8 mouse cellular contexts compared by ENCODE assay signal in the genomic region with DNA sequence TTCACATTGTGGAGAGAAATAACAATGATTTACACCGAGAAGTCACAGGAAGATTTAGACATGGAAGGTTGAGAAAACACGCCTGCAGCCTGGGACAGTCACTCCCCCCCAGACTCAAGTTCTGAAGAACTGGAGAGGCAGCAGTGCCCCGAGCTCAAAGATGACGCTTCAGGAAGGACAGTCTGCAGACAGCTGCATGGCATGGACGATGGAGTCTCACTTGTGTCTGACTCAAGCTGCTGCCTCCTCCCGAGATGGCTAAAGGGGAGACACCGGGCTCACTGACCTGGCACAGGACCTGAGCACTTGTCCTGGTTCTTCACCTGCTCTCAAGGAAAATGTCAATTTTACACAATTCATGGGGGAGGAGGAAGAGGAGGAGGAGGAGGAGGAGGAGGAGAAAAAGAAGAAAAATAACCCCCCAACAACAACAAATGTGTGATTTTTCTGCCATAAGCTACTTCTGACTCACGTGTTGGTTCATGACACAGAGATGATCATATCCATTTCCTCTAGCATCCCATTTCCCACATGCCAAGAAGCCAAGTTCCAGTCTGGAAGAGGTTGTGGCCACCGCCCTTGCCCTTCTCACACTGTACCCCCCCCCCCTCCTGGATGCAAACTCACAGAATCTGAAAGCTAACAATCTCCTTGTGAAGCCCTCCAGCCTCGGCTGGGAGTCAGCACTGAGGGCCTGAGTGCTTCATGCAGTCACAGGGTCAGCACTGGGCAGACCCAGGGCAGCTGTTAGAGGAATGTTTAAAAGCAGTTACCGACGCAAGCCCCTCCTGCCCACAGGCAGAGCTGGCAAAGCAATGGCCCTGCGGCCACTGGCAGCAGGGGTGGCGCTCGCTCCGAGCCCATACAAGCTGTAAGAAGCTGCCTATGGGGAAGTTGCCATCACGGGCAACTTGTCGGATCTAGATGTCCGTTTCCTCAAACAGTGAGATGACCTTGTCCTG. TPM values are rescaled to one million over a fixed set of nuclear protein-coding genes. Genes with fewer than 3 reads are reported as not detected.
DNase-seq lines count a peak whose midpoint lies in the region; ATAC-seq and TF ChIP-seq lines count a peak whose summit lies in the region.

No protein-coding gene starts in this region.

- H3K4me1 ChIP-seq in kidney, postnatal 0 days (replicated peaks; ENCODE audit: insufficient read depth, low read length): peaks cover 36% of the 10 kb centered on the region
- H3K4me1 ChIP-seq in brown adipose tissue, adult 24 weeks (ENCODE audit: control insufficient read depth, insufficient read depth, insufficient read length, low read length): peaks cover 48% of the 10 kb centered on the region
- peaks cover 92% of the 10 kb centered on the region for H3K4me1 ChIP-seq in hindbrain, embryonic 13.5 days (replicated peaks)
- H3K4me1 ChIP-seq in midbrain, postnatal 0 days (ENCODE audit: insufficient read depth, low read length): peaks cover 37% of the 10 kb centered on the region

- H3K27me3 ChIP-seq in kidney, postnatal 0 days (ENCODE audit: insufficient read depth, low read length): no peaks in the 10 kb centered on the region
- no peaks in the 10 kb centered on the region for H3K27me3 ChIP-seq in hindbrain, embryonic 13.5 days
- H3K27me3 ChIP-seq in midbrain, postnatal 0 days (ENCODE audit: insufficient read depth, low read length): no peaks in the 10 kb centered on the region

- no peak for DNase-seq in kidney, postnatal 0 days (ENCODE audit: low spot score)
- no peak for DNase-seq in kidney, postnatal 36 days
- no peak for DNase-seq in midbrain, postnatal 0 days (ENCODE audit: low spot score)
- no peak for DNase-seq in thymus, postnatal 0 days (ENCODE audit: low spot score)
- DNase-seq in natural killer cell, adult 2 months (ENCODE audit: low spot score in 2 of 2): no peak

- ATAC-seq in kidney, postnatal 0 days (replicated peaks; ENCODE audit: low FRiP score, low read depth): no peak
- no peak for ATAC-seq in hindbrain, embryonic 13.5 days (ENCODE audit: low FRiP score)
- no peak for ATAC-seq in midbrain, postnatal 0 days (ENCODE audit: low FRiP score)
- no peak for ATAC-seq in monocyte, adult 5-6 weeks (replicated peaks; ENCODE audit: insufficient number of reproducible peaks, low FRiP score, low TSS enrichment, poor library complexity, severe bottlenecking)

- H3K9ac ChIP-seq in kidney, postnatal 0 days (ENCODE audit: low read depth, low read length): no peak overlapping the region
- H3K9ac ChIP-seq in hindbrain, embryonic 13.5 days: peak overlapping the region; percentile 75
- H3K9ac ChIP-seq in midbrain, postnatal 0 days (replicated peaks; ENCODE audit: low read length, poor library complexity, severe bottlenecking): peak overlapping the region; percentile 60

- 0 out of 2 replicates have a peak overlapping the region, but pooled peaks have one; percentile 8 for H3K27ac ChIP-seq in kidney, postnatal 0 days
- peak overlapping the region; percentile 76; the same call in 1 of the 2 replicates for H3K27ac ChIP-seq in brown adipose tissue, adult 24 weeks (replicated peaks; ENCODE audit: low read depth, low read length)
- H3K27ac ChIP-seq in hindbrain, embryonic 13.5 days: peak overlapping the region; percentile 100
- peak overlapping the region; percentile 97 for H3K27ac ChIP-seq in midbrain, postnatal 0 days (ENCODE audit: low read depth, low read length)

- H3K36me3 ChIP-seq in kidney, postnatal 0 days (ENCODE audit: insufficient read depth, low read length): 0 out of 2 replicates have a peak, but pooled peaks cover 9% of the 10 kb centered on the region
- H3K36me3 ChIP-seq in hindbrain, embryonic 13.5 days: peaks cover 32% of the 10 kb centered on the region
- peaks cover 12% of the 10 kb centered on the region for H3K36me3 ChIP-seq in midbrain, postnatal 0 days (ENCODE audit: insufficient read depth, low read length)

- H3K9me3 ChIP-seq in kidney, postnatal 0 days (replicated peaks; ENCODE audit: low read length): no peaks in the 10 kb centered on the region
- H3K9me3 ChIP-seq in hindbrain, embryonic 13.5 days: no peaks in the 10 kb centered on the region
- H3K9me3 ChIP-seq in midbrain, postnatal 0 days (ENCODE audit: low read length): no peaks in the 10 kb centered on the region

- WGBS in kidney, postnatal 0 days: 51% methylated on average over 19 of the region's 19 CpGs
- 40% methylated on average over 19 of the region's 19 CpGs for WGBS in hindbrain, embryonic 13.5 days
- WGBS in midbrain, postnatal 0 days: 45% methylated on average over 19 of the region's 19 CpGs

- no peak overlapping the region for H3K4me3 ChIP-seq in kidney, postnatal 0 days (replicated peaks; ENCODE audit: low read depth, low read length)
- peak overlapping the region; percentile 21; the same call in 1 of the 2 replicates for H3K4me3 ChIP-seq in brown adipose tissue, adult 24 weeks (ENCODE audit: insufficient read depth, low read depth, low read length)
- peak overlapping the region; percentile 24 for H3K4me3 ChIP-seq in hindbrain, embryonic 13.5 days
- H3K4me3 ChIP-seq in midbrain, postnatal 0 days (ENCODE audit: low read depth, low read length): no peak overlapping the region

- TF ChIP-seq CTCF in kidney, postnatal 0 days (IDR thresholded peaks at IDR 0.05; ENCODE audit: low read depth): no peak
- no peak for TF ChIP-seq CTCF in midbrain, postnatal 0 days (IDR thresholded peaks at IDR 0.05)

- H3K4me2 ChIP-seq in kidney, postnatal 0 days (ENCODE audit: low read length): 0 out of 2 replicates have a peak overlapping the region, but pooled peaks have one; percentile 19
- H3K4me2 ChIP-seq in hindbrain, embryonic 13.5 days: peak overlapping the region; percentile 51
- peak overlapping the region; percentile 34; the same call in 1 of the 2 replicates for H3K4me2 ChIP-seq in midbrain, postnatal 0 days (ENCODE audit: low read depth, low read length, poor library complexity, severe bottlenecking)

RNA-seq across cellular contexts. Expression of gene Coro1c, which starts 34.2 kb away (rescaled TPM):
- polyA plus RNA-seq in kidney, postnatal 0 days (2015; fragmentation: Nextera tagmentation; extraction: Ambion mirVana): 69.5 and 86.7 TPM in 2 replicates
- polyA plus RNA-seq in brown adipose tissue, adult 24 weeks (2012; ENCODE audit: insufficient read depth, insufficient read length, missing spikeins): 12.6 and 19.9 TPM in 2 replicates
- polyA plus RNA-seq in hindbrain, embryonic 13.5 days (2015; fragmentation: Nextera tagmentation; extraction: Ambion mirVana): 176 and 190 TPM in 2 replicates
- total RNA-seq in midbrain, postnatal 0 days (2014; rRNA removed): 157 and 311 TPM in 2 replicates
- 165 and 171 TPM in 2 replicates for polyA plus RNA-seq in midbrain, postnatal 0 days (2015; fragmentation: Nextera tagmentation; extraction: Ambion mirVana)
- 71.3 and 75.3 TPM in 2 replicates for polyA plus RNA-seq in thymus, postnatal 0 days (2015; fragmentation: Nextera tagmentation; extraction: Ambion mirVana)
- 129 to 177 TPM (median 136 TPM) in 3 replicates for total RNA-seq in monocyte, adult 5-6 weeks (2017)

RNA-seq across cellular contexts. Expression of gene Selplg, which starts 41.9 kb away (rescaled TPM):
- 2.1 and 2.4 TPM in 2 replicates for polyA plus RNA-seq in kidney, postnatal 0 days (2015; fragmentation: Nextera tagmentation; extraction: Ambion mirVana)
- polyA plus RNA-seq in brown adipose tissue, adult 24 weeks (2012; ENCODE audit: insufficient read depth, insufficient read length, missing spikeins): 5.5 and 6.0 TPM in 2 replicates
- polyA plus RNA-seq in hindbrain, embryonic 13.5 days (2015; fragmentation: Nextera tagmentation; extraction: Ambion mirVana): 1.7 and 1.9 TPM in 2 replicates
- 0.52 and 3.1 TPM in 2 replicates for total RNA-seq in midbrain, postnatal 0 days (2014; rRNA removed)
- polyA plus RNA-seq in midbrain, postnatal 0 days (2015; fragmentation: Nextera tagmentation; extraction: Ambion mirVana): 1.9 and 2.3 TPM in 2 replicates
- polyA plus RNA-seq in thymus, postnatal 0 days (2015; fragmentation: Nextera tagmentation; extraction: Ambion mirVana): 205 and 252 TPM in 2 replicates
- total RNA-seq in monocyte, adult 5-6 weeks (2017): 212 to 415 TPM (median 221 TPM) in 3 replicates

Comparison
In these comparisons a context has a peak if more than half of its experiments do, and no peak if none do; other contexts are left out.
1. H3K27ac ChIP-seq: peak in every context shown above with its lines; median percentile 100 in hindbrain, embryonic 13.5 days; 97 in midbrain, postnatal 0 days; 76 in brown adipose tissue, adult 24 weeks; 8 in kidney, postnatal 0 days.
2. H3K4me3 ChIP-seq: peak in brown adipose tissue, adult 24 weeks (single experiment) and hindbrain, embryonic 13.5 days (single experiment); none in kidney, postnatal 0 days (single experiment) and midbrain, postnatal 0 days (single experiment).
3. RNA of gene Selplg, which starts 41.9 kb away (polyA plus RNA-seq): 205 to 252 TPM in thymus, postnatal 0 days; 5.5 to 6.0 TPM in brown adipose tissue, adult 24 weeks, 2.1 to 2.4 TPM in kidney, postnatal 0 days, 1.9 to 2.3 TPM in midbrain, postnatal 0 days and 1.7 to 1.9 TPM in hindbrain, embryonic 13.5 days; every median in the first group is over 10 times any median in the second.
4. Peak in every context shown above with its lines, with median percentiles within 50 percentile points of each other: H3K4me2 ChIP-seq.